In genomic region chr17:55969966-55970891, GRCm38 (mm10) we compare ENCODE assay signal across 8 mouse cellular contexts. TPM values are rescaled to one million over a fixed set of nuclear protein-coding genes. Genes with fewer than 3 reads are reported as not detected.
DNase-seq lines count a peak whose midpoint lies in the region; ATAC-seq and TF ChIP-seq lines count a peak whose summit lies in the region.

Shd (plus strand) TSS chr17:55970467.

- peak within 1 kb of the TSS; percentile 42 for H3K9ac ChIP-seq in ES-E14 (ENCODE audit: insufficient read depth, low read depth, low read length, poor library complexity, severe bottlenecking)
- peak within 1 kb of the TSS; percentile 83 for H3K9ac ChIP-seq in embryonic facial prominence, embryonic 13.5 days
- H3K9ac ChIP-seq in hindbrain, embryonic 14.5 days, result peak within 1 kb of the TSS; percentile 84
- H3K9ac ChIP-seq in limb, embryonic 15.5 days, result peak within 1 kb of the TSS; percentile 61
- peak within 1 kb of the TSS; percentile 65 for H3K9ac ChIP-seq in neural tube, embryonic 15.5 days (replicated peaks)

- in situ Hi-C loops in ES-E14 (cut with MboI; ENCODE audit: low sequenced_read_pairs in 2 of 2, unreplicated experiment in 2 of 2), result no loop called here

- peak; percentile 37 for DNase-seq in adrenal gland, postnatal 25 days
- DNase-seq in adrenal gland, postnatal 4 days (ENCODE audit: low spot score in 2 of 2), result no peak
- DNase-seq in ES-E14 (ENCODE audit: low read depth, low spot score), result no peak
- DNase-seq in hindbrain, embryonic 14.5 days (ENCODE audit: low spot score), result peak; percentile 58
- DNase-seq in urinary bladder, postnatal 25 days (ENCODE audit: low spot score), result no peak

- WGBS in embryonic facial prominence, embryonic 13.5 days, result 8% methylated on average over 55 of the region's 55 CpGs
- 7% methylated on average over 49 of the region's 55 CpGs for WGBS in hindbrain, embryonic 14.5 days
- 9% methylated on average over 55 of the region's 55 CpGs for WGBS in limb, embryonic 15.5 days
- 7% methylated on average over 54 of the region's 55 CpGs for WGBS in neural tube, embryonic 15.5 days

- no peaks in the 10 kb centered on the region for H3K9me3 ChIP-seq in ES-E14 (ENCODE audit: control insufficient read depth, insufficient read depth, low read depth, low read length)
- H3K9me3 ChIP-seq in embryonic facial prominence, embryonic 13.5 days, result no peaks in the 10 kb centered on the region
- H3K9me3 ChIP-seq in hindbrain, embryonic 14.5 days (ENCODE audit: control insufficient read depth, low read length), result no peaks in the 10 kb centered on the region
- no peaks in the 10 kb centered on the region for H3K9me3 ChIP-seq in limb, embryonic 15.5 days
- no peaks in the 10 kb centered on the region for H3K9me3 ChIP-seq in neural tube, embryonic 15.5 days (replicated peaks)

- no peak within 1 kb of the TSS for H3K27ac ChIP-seq in ES-E14 (ENCODE audit: insufficient read depth, low read depth, low read length, poor library complexity, severe bottlenecking)
- no peak within 1 kb of the TSS for H3K27ac ChIP-seq in embryonic facial prominence, embryonic 13.5 days
- H3K27ac ChIP-seq in hindbrain, embryonic 14.5 days, result peak within 1 kb of the TSS; percentile 90
- no peak within 1 kb of the TSS for H3K27ac ChIP-seq in limb, embryonic 15.5 days
- peak within 1 kb of the TSS; percentile 85 for H3K27ac ChIP-seq in neural tube, embryonic 15.5 days (replicated peaks)

- peaks cover 15% of the 10 kb centered on the region; the same call in 1 of the 2 replicates for H3K36me3 ChIP-seq in ES-E14 (ENCODE audit: control insufficient read depth, insufficient read depth, low read length, poor library complexity, severe bottlenecking)
- H3K36me3 ChIP-seq in embryonic facial prominence, embryonic 13.5 days, result peaks cover 32% of the 10 kb centered on the region
- peaks cover 47% of the 10 kb centered on the region for H3K36me3 ChIP-seq in hindbrain, embryonic 14.5 days (replicated peaks; ENCODE audit: control insufficient read depth, insufficient read depth)
- peaks cover 28% of the 10 kb centered on the region for H3K36me3 ChIP-seq in limb, embryonic 15.5 days
- peaks cover 39% of the 10 kb centered on the region for H3K36me3 ChIP-seq in neural tube, embryonic 15.5 days

- H3K4me2 ChIP-seq in embryonic facial prominence, embryonic 13.5 days, result peak within 1 kb of the TSS; percentile 86
- peak within 1 kb of the TSS; percentile 88 for H3K4me2 ChIP-seq in hindbrain, embryonic 14.5 days (replicated peaks)
- peak within 1 kb of the TSS; percentile 88 for H3K4me2 ChIP-seq in limb, embryonic 15.5 days
- H3K4me2 ChIP-seq in neural tube, embryonic 15.5 days, result peak within 1 kb of the TSS; percentile 90

- peaks cover 10% of the 10 kb centered on the region for H3K27me3 ChIP-seq in embryonic facial prominence, embryonic 13.5 days
- H3K27me3 ChIP-seq in hindbrain, embryonic 14.5 days (ENCODE audit: control insufficient read depth, insufficient read depth, low read length), result no peaks in the 10 kb centered on the region
- H3K27me3 ChIP-seq in limb, embryonic 15.5 days, result peaks cover 12% of the 10 kb centered on the region; the same call in 1 of the 2 replicates
- H3K27me3 ChIP-seq in neural tube, embryonic 15.5 days (replicated peaks), result no peaks in the 10 kb centered on the region

- peak within 1 kb of the TSS; percentile 68 to 70 for H3K4me3 ChIP-seq in ES-E14 (ENCODE audit: insufficient read depth in 1 of 2, low read depth in 1 of 2, low read length in 2 of 2, poor library complexity in 1 of 2, severe bottlenecking in 1 of 2)
- peak within 1 kb of the TSS; percentile 64 for H3K4me3 ChIP-seq in embryonic facial prominence, embryonic 13.5 days
- peak within 1 kb of the TSS; percentile 53 for H3K4me3 ChIP-seq in hindbrain, embryonic 14.5 days (replicated peaks; ENCODE audit: low read length)
- H3K4me3 ChIP-seq in limb, embryonic 15.5 days, result peak within 1 kb of the TSS; percentile 53
- H3K4me3 ChIP-seq in neural tube, embryonic 15.5 days (replicated peaks), result peak within 1 kb of the TSS; percentile 51

- H3K4me1 ChIP-seq in ES-E14 (ENCODE audit: control insufficient read depth in 2 of 2, insufficient read depth in 2 of 2, low read length in 2 of 2, poor library complexity in 1 of 2), result peaks cover 0 to 13% of the 10 kb centered on the region in 2 experiments; a peak in 1 of 4 replicates
- peaks cover 21% of the 10 kb centered on the region for H3K4me1 ChIP-seq in embryonic facial prominence, embryonic 13.5 days
- peaks cover 29% of the 10 kb centered on the region for H3K4me1 ChIP-seq in hindbrain, embryonic 14.5 days (replicated peaks; ENCODE audit: control insufficient read depth, insufficient read depth, low read length)
- H3K4me1 ChIP-seq in limb, embryonic 15.5 days, result peaks cover 21% of the 10 kb centered on the region
- peaks cover 46% of the 10 kb centered on the region for H3K4me1 ChIP-seq in neural tube, embryonic 15.5 days

- no peak for ATAC-seq in embryonic facial prominence, embryonic 13.5 days (ENCODE audit: insufficient number of reproducible peaks, insufficient read depth, low FRiP score, low TSS enrichment, low read depth)
- peak; percentile 52 for ATAC-seq in hindbrain, embryonic 14.5 days (ENCODE audit: low FRiP score)
- no peak for ATAC-seq in limb, embryonic 15.5 days (ENCODE audit: insufficient number of reproducible peaks, low FRiP score, low TSS enrichment, low read depth)
- peak; percentile 65 for ATAC-seq in neural tube, embryonic 15.5 days (ENCODE audit: low FRiP score)

TF ChIP-seq in ES-E14, 5 proteins besides CTCF, POLR2A, EP300 and RAD21:
- no peak for TF ChIP-seq ZNF384 (IDR thresholded peaks at IDR 0.05; ENCODE audit: low read depth, low read length)
- TF ChIP-seq HCFC1 (IDR thresholded peaks at IDR 0.05; ENCODE audit: borderline replicate concordance, insufficient read depth, low read length), result no peak
- TF ChIP-seq MAFK (IDR thresholded peaks at IDR 0.05; ENCODE audit: insufficient read depth, low read depth, low read length), result no peak
- no peak for TF ChIP-seq ZC3H11A (IDR thresholded peaks at IDR 0.05; ENCODE audit: borderline replicate concordance, low read depth, low read length)
- TF ChIP-seq CHD2 (IDR thresholded peaks at IDR 0.05; ENCODE audit: low read depth, low read length), result no peak

RNA-seq across cellular contexts. Expression of gene Shd, which starts in this region (rescaled TPM):
- total RNA-seq in adrenal gland, postnatal 25 days (2021), result 1.4 and 2.2 TPM in 2 replicates
- total RNA-seq in adrenal gland, postnatal 4 days (2021), result 10 to 100 TPM in 1 of 2 experiments, 1 to 10 TPM in 1; 7.3 to 16.9 TPM
- 1.5 and 2.4 TPM in 2 replicates for total RNA-seq in ES-E14 (2012; rRNA removed)
- polyA plus RNA-seq in embryonic facial prominence, embryonic 13.5 days (2015; fragmentation: Nextera tagmentation; extraction: Ambion mirVana), result 35.2 and 35.5 TPM in 2 replicates
- polyA plus RNA-seq in hindbrain, embryonic 14.5 days (2014; fragmentation: Nextera tagmentation; extraction: Ambion mirVana), result 149 and 167 TPM in 2 replicates
- 19.9 and 21.4 TPM in 2 replicates for polyA plus RNA-seq in limb, embryonic 15.5 days (2015; fragmentation: Nextera tagmentation; extraction: Ambion mirVana)
- polyA plus RNA-seq in neural tube, embryonic 15.5 days (2015; fragmentation: Nextera tagmentation; extraction: Ambion mirVana), result 152 and 195 TPM in 2 replicates

Comparison
In these comparisons a context has a peak if more than half of its experiments do, and no peak if none do; other contexts are left out.
1. DNase-seq: peak in adrenal gland, postnatal 25 days (single experiment) and hindbrain, embryonic 14.5 days (single experiment); none in adrenal gland, postnatal 4 days (0 of 2), ES-E14 (single experiment) and urinary bladder, postnatal 25 days (single experiment).
2. H3K27ac ChIP-seq: peak in hindbrain, embryonic 14.5 days (single experiment) and neural tube, embryonic 15.5 days (single experiment); none in ES-E14 (single experiment), embryonic facial prominence, embryonic 13.5 days (single experiment) and limb, embryonic 15.5 days (single experiment).
3. ATAC-seq: peak in hindbrain, embryonic 14.5 days (single experiment) and neural tube, embryonic 15.5 days (single experiment); none in embryonic facial prominence, embryonic 13.5 days (single experiment) and limb, embryonic 15.5 days (single experiment).
4. Peak in every context shown above with its lines, with median percentiles within 50 percentile points of each other: H3K4me3 ChIP-seq, H3K9ac ChIP-seq and H3K4me2 ChIP-seq.